ENCODE assay signal across 28 mouse cellular contexts in genomic region chr13:31337631-31338030, GRCm38 (mm10).
DNase-seq lines count a peak whose midpoint lies in the region; ATAC-seq and TF ChIP-seq lines count a peak whose summit lies in the region.
"Had no signal": no experiment of that assay in that cellular context is flagged by ENCODE, and none has a peak within 500 bp of the region (broad histone marks: within the 10 kb centered on the region; RNA-seq: fewer than 3 reads in every experiment).

No protein-coding gene starts in this region.

- 55% methylated on average over 6 of the region's 6 CpGs for WGBS in hindbrain, embryonic 16.5 days
- 65% methylated on average over 6 of the region's 6 CpGs for WGBS in hindbrain, embryonic 12.5 days
- WGBS in neural tube, embryonic 13.5 days, result 31% methylated on average over 6 of the region's 6 CpGs

- H3K9me3 ChIP-seq in hindbrain, embryonic 16.5 days (ENCODE audit: control insufficient read depth, low read length), result no peaks in the 10 kb centered on the region
- H3K9me3 ChIP-seq in hindbrain, embryonic 12.5 days (replicated peaks), result no peaks in the 10 kb centered on the region
- no peaks in the 10 kb centered on the region for H3K9me3 ChIP-seq in neural tube, embryonic 13.5 days
- H3K9me3 ChIP-seq: embryonic facial prominence, embryonic 12.5 days; embryonic facial prominence, embryonic 15.5 days; G1E; hindbrain, embryonic 13.5 days had no signal

- H3K9ac ChIP-seq in hindbrain, embryonic 16.5 days (ENCODE audit: low read depth, low read length), result no peak overlapping the region
- no peak overlapping the region for H3K9ac ChIP-seq in hindbrain, embryonic 12.5 days
- H3K9ac ChIP-seq in neural tube, embryonic 13.5 days, result no peak overlapping the region
- H3K9ac ChIP-seq: embryonic facial prominence, embryonic 12.5 days; embryonic facial prominence, embryonic 15.5 days; forebrain, postnatal 0 days; hindbrain, embryonic 13.5 days had no signal

- peak; percentile 56; the same call in 1 of the 2 replicates for ATAC-seq in hindbrain, embryonic 16.5 days
- no peak for ATAC-seq in hindbrain, embryonic 12.5 days (ENCODE audit: low FRiP score)
- peak; percentile 57 for ATAC-seq in neural tube, embryonic 13.5 days (ENCODE audit: low read depth)
- ATAC-seq: forebrain, embryonic 14.5 days; forebrain, postnatal 0 days; hindbrain, postnatal 0 days; inflammation-experienced regulatory T-cells, adult 6 months; intestine, embryonic 16.5 days; Patski had no signal

- no peak overlapping the region for H3K27ac ChIP-seq in hindbrain, embryonic 16.5 days (ENCODE audit: low read depth, low read length)
- H3K27ac ChIP-seq in hindbrain, embryonic 12.5 days, result no peak overlapping the region
- no peak overlapping the region for H3K27ac ChIP-seq in neural tube, embryonic 13.5 days (replicated peaks)
- H3K27ac ChIP-seq: embryonic facial prominence, embryonic 12.5 days; embryonic facial prominence, embryonic 15.5 days; heart, adult 2 months; hindbrain, embryonic 13.5 days; hindbrain, postnatal 0 days had no signal

- TF ChIP-seq POLR2A in brain, embryonic 14.5 days (IDR thresholded peaks at IDR 0.05; ENCODE audit: borderline replicate concordance, extremely low read depth, insufficient read depth, insufficient read length, poor library complexity, severe bottlenecking), result no peak

- H3K4me2 ChIP-seq in hindbrain, embryonic 16.5 days (ENCODE audit: low read length), result no peak overlapping the region
- H3K4me2 ChIP-seq in hindbrain, embryonic 12.5 days (replicated peaks), result no peak overlapping the region
- no peak overlapping the region for H3K4me2 ChIP-seq in neural tube, embryonic 13.5 days
- H3K4me2 ChIP-seq: embryonic facial prominence, embryonic 12.5 days; embryonic facial prominence, embryonic 15.5 days; heart, embryonic 11.5 days; hindbrain, embryonic 13.5 days had no signal

- H3K4me1 ChIP-seq in hindbrain, embryonic 16.5 days (ENCODE audit: control insufficient read depth, insufficient read depth, low read depth, low read length), result no peaks in the 10 kb centered on the region
- no peaks in the 10 kb centered on the region for H3K4me1 ChIP-seq in hindbrain, embryonic 12.5 days
- peaks cover 12% of the 10 kb centered on the region for H3K4me1 ChIP-seq in neural tube, embryonic 13.5 days (replicated peaks)
- H3K4me1 ChIP-seq: embryonic facial prominence, embryonic 12.5 days; embryonic facial prominence, embryonic 15.5 days had no signal

- peak; percentile 25 for DNase-seq in brain, embryonic 14.5 days (ENCODE audit: low read depth)
- DNase-seq in heart, adult 8-10 months (ENCODE audit: low spot score), result no peak
- no peak for DNase-seq in frontal cortex, postnatal 14 days (ENCODE audit: low spot score in 2 of 2)
- DNase-seq: adrenal gland, postnatal 10 days; adrenal gland, postnatal 36 days; B cell, adult 2 months; cerebellum, adult 11 months; cerebellum, adult 2 months; cerebellum, postnatal 10 days; cerebellum, postnatal 36 days; forebrain, postnatal 0 days; gastrocnemius, postnatal 10 days; gastrocnemius, postnatal 36 days; heart, adult 2 months had no signal

- no peaks in the 10 kb centered on the region for H3K36me3 ChIP-seq in hindbrain, embryonic 16.5 days (ENCODE audit: control insufficient read depth, insufficient read depth, low read length)
- no peaks in the 10 kb centered on the region for H3K36me3 ChIP-seq in hindbrain, embryonic 12.5 days
- H3K36me3 ChIP-seq in neural tube, embryonic 13.5 days, result no peaks in the 10 kb centered on the region
- H3K36me3 ChIP-seq: embryonic facial prominence, embryonic 12.5 days; embryonic facial prominence, embryonic 15.5 days; G1E; hindbrain, embryonic 13.5 days had no signal

- H3K4me3 ChIP-seq in hindbrain, embryonic 16.5 days (ENCODE audit: low read length), result no peak overlapping the region
- no peak overlapping the region for H3K4me3 ChIP-seq in hindbrain, embryonic 12.5 days
- H3K4me3 ChIP-seq in neural tube, embryonic 13.5 days, result no peak overlapping the region
- H3K4me3 ChIP-seq: embryonic facial prominence, embryonic 12.5 days; embryonic facial prominence, embryonic 15.5 days; heart, adult 2 months; hindbrain, embryonic 13.5 days had no signal

- no peaks in the 10 kb centered on the region for H3K27me3 ChIP-seq in hindbrain, embryonic 16.5 days (replicated peaks; ENCODE audit: control insufficient read depth, insufficient read depth, low read length)
- no peaks in the 10 kb centered on the region for H3K27me3 ChIP-seq in hindbrain, embryonic 12.5 days
- no peaks in the 10 kb centered on the region for H3K27me3 ChIP-seq in neural tube, embryonic 13.5 days
- H3K27me3 ChIP-seq: CH12.LX; embryonic facial prominence, embryonic 12.5 days; embryonic facial prominence, embryonic 15.5 days; hindbrain, embryonic 13.5 days; Patski had no signal

- TF ChIP-seq CTCF in brain, embryonic 14.5 days (IDR thresholded peaks at IDR 0.05; ENCODE audit: borderline replicate concordance, extremely low read depth, insufficient read depth, insufficient read length), result no peak
